Mouse (Mus musculus): Measurements from ENCODE around the gene Pax5. TPM values are rescaled to one million over a fixed set of nuclear protein-coding genes. Genes with fewer than 3 reads are reported as not detected.

Gene Pax5
- polyA plus RNA-seq, 2 experiments from 2014 or later: 0.38 to 3.2 TPM

GRCm38 (mm10) chr4:44664767-44665056 lies 45.6 kb downstream of the Pax5 start:
- ATAC-seq: no peak

- no peak for ATAC-seq
Measured at GRCm38 (mm10) chr4:44664004-44664766, 46.1 kb downstream of the Pax5 start.

- ATAC-seq: no peak
Measured at GRCm38 (mm10) chr4:44663489-44663888, 46.8 kb downstream of the Pax5 start.

- ATAC-seq: no peak
Measured at GRCm38 (mm10) chr4:44645181-44645580, 65.1 kb downstream of the Pax5 start.

GRCm38 (mm10) chr4:44641831-44642587 lies 68.3 kb downstream of the Pax5 start:
- no peak for ATAC-seq

- no peak for ATAC-seq
Measured at GRCm38 (mm10) chr4:44635618-44636017, 74.7 kb downstream of the Pax5 start.

GRCm38 (mm10) chr4:44633694-44634524 lies 76.4 kb downstream of the Pax5 start:
- ATAC-seq: no peak

- ATAC-seq: no peak
Measured at GRCm38 (mm10) chr4:44630059-44630458, 80.2 kb downstream of the Pax5 start.

GRCm38 (mm10) chr4:44627890-44628289 lies 82.4 kb downstream of the Pax5 start:
- no peak for ATAC-seq

- no peak for ATAC-seq
Measured at GRCm38 (mm10) chr4:44625108-44625424, 85.2 kb downstream of the Pax5 start.

- peak; percentile 81 for ATAC-seq
Measured at GRCm38 (mm10) chr4:44624232-44625107, 85.8 kb downstream of the Pax5 start.

GRCm38 (mm10) chr4:44623435-44623727 lies 86.9 kb downstream of the Pax5 start:
- no peak for ATAC-seq

- ATAC-seq: no peak
Measured at GRCm38 (mm10) chr4:44622682-44623434, 87.4 kb downstream of the Pax5 start.

- no peak for ATAC-seq
Measured at GRCm38 (mm10) chr4:44620241-44620640, 90.0 kb downstream of the Pax5 start.

GRCm38 (mm10) chr4:44614066-44614667 lies 96.1 kb downstream of the Pax5 start:
- ATAC-seq: no peak

GRCm38 (mm10) chr4:44612392-44612791 lies 97.9 kb downstream of the Pax5 start:
- ATAC-seq: no peak

- no peak for ATAC-seq
Measured at GRCm38 (mm10) chr4:44605453-44605852, 104.8 kb downstream of the Pax5 start.

GRCm38 (mm10) chr4:44602257-44602801 lies 108.0 kb downstream of the Pax5 start:
- no peak for ATAC-seq

GRCm38 (mm10) chr4:44601370-44601769 lies 108.9 kb downstream of the Pax5 start:
- ATAC-seq: no peak

- no peak for ATAC-seq
Measured at GRCm38 (mm10) chr4:44600875-44601274, 109.4 kb downstream of the Pax5 start.

GRCm38 (mm10) chr4:44597965-44598364 lies 112.3 kb downstream of the Pax5 start:
- ATAC-seq: no peak
